Mouse (Mus musculus): ENCODE data around the gene Glp2r. TPM values are rescaled to one million over a fixed set of nuclear protein-coding genes. Genes with fewer than 3 reads are reported as not detected.

Glp2r gene
- polyA plus RNA-seq, 1 experiment from 2014 or later = not detected

DNA sequence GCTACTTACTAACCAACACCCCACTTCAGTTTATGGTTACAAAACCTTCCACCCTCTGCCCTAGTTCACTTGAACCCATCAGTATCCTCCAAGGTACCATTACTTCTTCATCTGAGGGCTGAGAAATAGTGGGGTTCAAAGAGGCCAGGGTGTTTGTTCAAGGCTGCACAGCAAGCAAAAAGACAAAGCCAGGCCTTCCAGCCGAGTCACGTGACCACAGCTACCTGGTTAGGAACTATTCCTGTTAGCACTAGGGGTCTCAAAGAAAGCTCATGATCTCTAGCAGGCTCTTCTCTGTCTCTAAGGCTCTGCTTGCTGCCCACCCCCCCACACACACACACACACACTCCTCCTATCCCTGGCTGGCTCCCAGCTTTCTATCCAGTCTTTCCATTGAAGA is 738 bp upstream of the Glp2r start:
- no peaks in the 10 kb centered on the region for H3K36me3 ChIP-seq
- 0 out of 2 replicates have a peak, but pooled peaks cover 4% of the 10 kb centered on the region for H3K27me3 ChIP-seq (ENCODE audit: low read depth, poor library complexity, severe bottlenecking)
- no peaks in the 10 kb centered on the region for H3K9me3 ChIP-seq (replicated peaks)
- DNase-seq (ENCODE audit: low spot score) = no peak
- H3K4me3 ChIP-seq = no peak overlapping the region
- H3K27ac ChIP-seq = no peak overlapping the region
- H3K4me1 ChIP-seq = no peaks in the 10 kb centered on the region
- 84% methylated on average over 2 of the region's 2 CpGs for WGBS

DNA sequence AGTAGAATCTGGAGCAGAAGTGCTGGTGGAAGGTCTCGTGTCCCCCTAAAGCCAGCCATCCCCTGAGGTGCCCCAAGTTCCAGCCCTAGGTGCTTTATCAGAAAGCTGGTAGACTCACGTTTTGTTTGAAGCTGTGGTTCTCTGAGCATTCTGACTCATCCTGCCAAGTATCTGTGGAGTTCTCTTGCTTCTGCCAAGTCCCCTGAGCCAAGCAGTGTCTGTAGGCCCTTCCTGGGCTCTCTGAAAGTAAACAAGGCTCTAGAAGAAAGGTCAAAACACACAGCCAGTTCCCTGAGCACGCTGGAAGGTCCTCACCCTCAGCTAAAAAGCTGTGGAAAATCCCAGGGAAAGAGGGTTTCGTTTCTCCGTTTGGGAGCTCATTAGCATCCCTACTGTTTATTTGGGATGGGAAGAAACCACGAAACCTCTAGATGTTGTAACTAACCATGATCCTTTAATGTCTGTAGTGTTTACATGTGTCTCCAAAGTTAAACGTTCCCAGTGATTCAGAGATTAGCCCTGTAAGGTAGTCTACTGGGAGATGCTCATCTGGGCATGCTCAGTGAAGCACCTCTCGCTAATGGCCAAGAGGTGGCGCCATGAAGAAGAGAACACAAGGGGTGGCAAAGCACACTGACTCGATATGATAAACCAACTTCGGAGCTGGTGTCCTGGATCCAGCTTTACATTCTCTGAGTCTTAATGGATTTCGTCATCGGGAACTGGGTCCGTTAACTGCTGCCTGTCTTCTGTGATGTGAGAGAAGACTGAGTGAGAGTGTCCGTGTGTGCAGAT is 13.4 kb downstream of the Glp2r start:
- 72% methylated on average over 15 of the region's 15 CpGs for WGBS
- no peak overlapping the region for H3K27ac ChIP-seq
- H3K36me3 ChIP-seq = no peaks in the 10 kb centered on the region
- H3K9me3 ChIP-seq (replicated peaks) = no peaks in the 10 kb centered on the region
- H3K4me1 ChIP-seq = no peaks in the 10 kb centered on the region
- H3K4me3 ChIP-seq = no peak overlapping the region
- H3K27me3 ChIP-seq (ENCODE audit: low read depth, poor library complexity, severe bottlenecking) = no peaks in the 10 kb centered on the region
- no peak for DNase-seq (ENCODE audit: low spot score)

DNA sequence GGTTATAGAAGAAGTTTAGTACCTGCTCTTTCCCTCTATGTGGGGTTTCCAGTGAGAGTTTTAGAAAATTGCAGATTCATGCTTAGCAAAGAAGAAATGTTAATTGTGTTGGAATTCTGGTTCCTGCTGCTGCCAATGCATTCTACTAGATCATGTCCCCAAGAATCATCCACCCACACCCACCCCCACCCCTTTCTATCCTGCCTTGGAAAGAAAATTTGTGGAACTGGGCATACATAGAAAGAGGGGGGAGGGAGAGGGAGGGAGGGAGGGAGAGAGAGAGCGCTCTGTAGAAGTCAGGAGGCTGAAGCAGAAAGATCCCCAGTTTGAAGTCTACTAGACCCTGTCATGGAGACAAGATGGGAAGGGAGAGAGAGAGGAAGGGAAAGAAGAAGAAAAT is 14.7 kb downstream of the Glp2r start:
- Histone ChIP-seq H3K36me3 (no peaks in the 10 kb centered on the region), H3K4me1 (no peaks in the 10 kb centered on the region), H3K4me3 (no peak overlapping the region), H3K9me3 (replicated peaks) (no peaks in the 10 kb centered on the region), H3K27ac (no peak overlapping the region), H3K27me3 (ENCODE audit: low read depth, poor library complexity, severe bottlenecking) (no peaks in the 10 kb centered on the region)
- DNase-seq (ENCODE audit: low spot score) = no peak
- WGBS = 94% methylated on average over 1 of the region's 1 CpGs

DNA sequence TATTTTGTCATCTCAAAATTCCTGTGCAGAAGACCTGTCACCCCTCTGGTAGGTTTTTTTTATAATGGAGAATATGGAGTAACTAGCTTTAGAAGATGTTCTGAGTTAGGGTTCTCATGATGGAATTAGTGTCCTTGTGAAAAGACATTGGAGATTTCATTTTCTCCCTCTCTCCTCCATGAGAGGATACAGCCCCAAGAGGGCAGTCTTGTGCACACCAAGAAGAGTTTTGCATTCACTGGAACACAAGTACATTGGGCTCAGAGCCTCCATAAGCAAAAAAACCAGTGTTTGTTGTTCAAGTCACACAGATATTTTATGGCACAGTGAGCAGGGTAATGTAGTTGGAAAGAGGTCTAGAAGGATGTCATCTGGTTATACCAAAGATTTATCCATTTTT is 29.4 kb downstream of the Glp2r start:
- H3K27ac ChIP-seq = no peak overlapping the region
- H3K9me3 ChIP-seq (replicated peaks) = no peaks in the 10 kb centered on the region
- no peaks in the 10 kb centered on the region for H3K27me3 ChIP-seq (ENCODE audit: low read depth, poor library complexity, severe bottlenecking)
- H3K36me3 ChIP-seq = no peaks in the 10 kb centered on the region
- H3K4me3 ChIP-seq = no peak overlapping the region
- H3K4me1 ChIP-seq = no peaks in the 10 kb centered on the region
- no peak for DNase-seq (ENCODE audit: low spot score)

DNA sequence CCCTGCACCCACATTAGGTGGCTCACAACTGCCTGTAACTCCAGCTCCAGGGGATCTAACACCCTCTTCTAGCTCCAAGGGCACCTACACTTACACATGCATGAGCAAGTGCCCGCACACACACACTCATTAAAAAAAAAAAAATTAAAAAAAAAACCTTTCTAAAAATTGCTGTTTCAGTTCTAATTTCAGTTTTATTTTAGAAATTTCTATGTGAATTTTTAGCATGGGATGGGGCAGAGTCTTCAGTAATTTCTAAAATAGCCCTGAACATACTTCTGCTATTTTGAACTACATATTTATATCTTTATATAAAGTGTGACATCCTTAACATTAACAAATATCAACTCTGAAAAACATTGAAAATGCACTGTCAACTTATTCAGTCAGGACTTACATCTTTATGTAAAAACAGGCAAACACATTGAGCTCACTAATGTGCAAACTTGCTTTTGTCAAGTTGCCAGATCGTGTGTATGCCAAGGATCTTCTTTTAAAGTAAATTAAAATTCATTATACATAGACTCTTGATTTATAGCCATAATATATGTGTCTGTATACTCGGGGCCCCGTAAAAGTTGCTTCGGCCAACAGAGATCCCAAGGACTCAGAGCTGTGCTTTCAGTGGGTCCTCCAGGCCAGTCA is 32.0 kb downstream of the Glp2r start:
- DNase-seq (ENCODE audit: low spot score) = no peak
- no peaks in the 10 kb centered on the region for H3K4me1 ChIP-seq
- H3K36me3 ChIP-seq = no peaks in the 10 kb centered on the region
- no peaks in the 10 kb centered on the region for H3K9me3 ChIP-seq (replicated peaks)
- no peak overlapping the region for H3K27ac ChIP-seq
- H3K27me3 ChIP-seq (ENCODE audit: low read depth, poor library complexity, severe bottlenecking) = no peaks in the 10 kb centered on the region
- 82% methylated on average over 5 of the region's 5 CpGs for WGBS
- no peak overlapping the region for H3K4me3 ChIP-seq

DNA sequence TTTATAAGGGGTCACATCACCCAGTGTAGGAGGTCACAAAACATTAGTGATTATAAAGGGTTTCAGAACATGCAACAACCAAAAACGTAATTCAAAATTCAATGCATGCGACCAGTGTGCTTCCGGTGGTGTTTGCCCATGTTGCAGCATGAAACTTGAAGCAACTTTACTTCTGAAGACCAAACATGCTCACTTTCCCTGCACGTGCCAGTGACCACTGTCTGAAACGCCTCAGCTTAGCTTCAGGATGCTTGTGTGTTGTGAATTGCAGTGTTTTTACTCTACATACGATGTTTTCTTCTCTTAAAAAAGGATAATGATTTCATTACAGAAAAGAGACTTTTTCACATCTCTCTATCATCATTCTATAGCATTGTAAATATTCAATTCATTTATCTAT is 32.6 kb downstream of the Glp2r start:
- H3K27me3 ChIP-seq (ENCODE audit: low read depth, poor library complexity, severe bottlenecking) = no peaks in the 10 kb centered on the region
- 80% methylated on average over 6 of the region's 6 CpGs for WGBS
- no peak overlapping the region for H3K27ac ChIP-seq
- H3K36me3 ChIP-seq = no peaks in the 10 kb centered on the region
- no peak overlapping the region for H3K4me3 ChIP-seq
- no peaks in the 10 kb centered on the region for H3K4me1 ChIP-seq
- no peaks in the 10 kb centered on the region for H3K9me3 ChIP-seq (replicated peaks)
- DNase-seq (ENCODE audit: low spot score) = no peak

DNA sequence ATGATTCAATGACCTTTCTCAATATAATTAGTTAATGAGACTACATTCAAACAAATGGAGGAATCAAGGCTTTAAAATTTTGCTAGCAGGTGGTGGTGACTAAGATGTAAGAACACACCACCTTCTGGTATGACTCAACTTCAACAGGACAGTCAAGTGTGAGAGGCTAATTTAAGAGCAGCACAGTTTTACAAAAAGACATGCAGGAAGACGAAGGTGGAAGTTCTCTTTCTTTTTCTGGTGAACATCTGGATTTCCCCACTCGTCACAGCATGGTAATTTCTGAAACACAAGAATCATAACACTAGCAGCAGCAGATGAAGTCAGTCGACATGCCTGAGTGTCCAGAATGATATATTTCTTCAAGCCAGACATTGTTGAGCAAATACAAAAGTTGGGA is 36.4 kb downstream of the Glp2r start:
- no peak overlapping the region for H3K4me3 ChIP-seq
- no peaks in the 10 kb centered on the region for H3K9me3 ChIP-seq (replicated peaks)
- DNase-seq (ENCODE audit: low spot score) = no peak
- no peaks in the 10 kb centered on the region for H3K36me3 ChIP-seq
- no peak overlapping the region for H3K27ac ChIP-seq
- WGBS = 86% methylated on average over 3 of the region's 3 CpGs
- H3K27me3 ChIP-seq (ENCODE audit: low read depth, poor library complexity, severe bottlenecking) = no peaks in the 10 kb centered on the region
- H3K4me1 ChIP-seq = no peaks in the 10 kb centered on the region

DNA sequence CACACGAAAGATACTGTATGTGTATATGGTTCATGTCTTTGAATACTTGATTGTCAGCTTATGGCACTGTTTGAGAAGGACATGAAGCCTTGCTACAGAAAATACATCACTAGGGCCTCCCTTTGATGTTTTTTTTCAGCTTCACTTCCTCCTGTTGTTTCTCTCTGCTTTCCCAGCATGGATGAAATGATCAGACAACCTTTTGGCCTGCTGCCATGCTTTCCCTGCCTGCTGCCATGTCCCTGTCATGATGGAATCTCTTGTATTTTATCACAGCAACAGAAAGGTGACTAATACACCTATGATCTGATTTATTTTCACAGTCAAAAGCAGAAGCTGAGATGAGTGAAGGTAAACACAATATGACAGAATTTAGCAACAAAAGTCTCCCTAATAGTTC is 37.2 kb downstream of the Glp2r start:
- H3K4me3 ChIP-seq = no peak overlapping the region
- H3K27me3 ChIP-seq (ENCODE audit: low read depth, poor library complexity, severe bottlenecking) = no peaks in the 10 kb centered on the region
- no peak overlapping the region for H3K27ac ChIP-seq
- 85% methylated on average over 1 of the region's 1 CpGs for WGBS
- H3K4me1 ChIP-seq = no peaks in the 10 kb centered on the region
- no peaks in the 10 kb centered on the region for H3K36me3 ChIP-seq
- no peak for DNase-seq (ENCODE audit: low spot score)
- H3K9me3 ChIP-seq (replicated peaks) = no peaks in the 10 kb centered on the region

DNA sequence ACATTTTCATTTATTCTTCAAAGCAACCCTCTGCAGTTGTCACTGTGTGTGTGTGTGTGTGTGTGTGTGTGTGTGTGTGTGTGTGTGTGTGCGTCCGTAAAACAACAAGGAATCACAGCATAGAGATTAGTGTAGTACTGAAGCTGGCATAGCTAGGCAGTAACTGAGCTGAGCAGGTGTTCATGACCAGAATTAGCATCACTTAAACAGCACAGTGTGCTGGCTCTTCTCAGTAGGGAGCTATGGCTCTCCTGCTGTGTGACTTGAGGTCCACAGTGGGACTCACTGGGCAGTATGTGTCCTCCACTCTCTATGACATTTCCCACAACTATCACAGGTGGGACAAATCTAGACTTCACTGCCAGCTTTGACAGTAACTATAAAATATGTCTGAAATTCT is 39.9 kb downstream of the Glp2r start:
- no peak for DNase-seq (ENCODE audit: low spot score)
- Histone ChIP-seq H3K27me3 (ENCODE audit: low read depth, poor library complexity, severe bottlenecking) (no peaks in the 10 kb centered on the region), H3K4me3 (no peak overlapping the region), H3K9me3 (replicated peaks) (no peaks in the 10 kb centered on the region), H3K36me3 (no peaks in the 10 kb centered on the region), H3K4me1 (no peaks in the 10 kb centered on the region), H3K27ac (no peak overlapping the region)
- 100% methylated on average over 2 of the region's 2 CpGs for WGBS

DNA sequence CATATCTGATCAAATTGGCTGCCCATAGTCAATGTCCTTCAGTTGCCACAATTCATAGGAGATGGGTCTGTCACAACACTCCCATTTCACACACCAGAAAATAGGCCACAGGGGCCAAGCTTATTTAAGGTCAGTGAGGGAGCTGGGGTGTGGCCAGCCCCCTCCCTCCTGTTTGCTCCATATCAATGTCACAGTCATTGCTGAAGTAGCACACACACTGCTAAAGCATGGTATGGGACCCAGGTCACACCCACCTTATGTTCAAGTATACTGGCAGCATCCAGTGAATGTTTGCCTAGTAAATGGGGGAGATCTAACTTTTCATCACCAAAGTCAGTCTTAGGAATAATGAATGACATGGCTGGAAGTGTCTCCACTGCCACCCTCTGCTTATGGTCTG is 42.2 kb downstream of the Glp2r start:
- Histone ChIP-seq H3K4me3 (no peak overlapping the region), H3K9me3 (replicated peaks) (no peaks in the 10 kb centered on the region), H3K4me1 (no peaks in the 10 kb centered on the region), H3K27me3 (ENCODE audit: low read depth, poor library complexity, severe bottlenecking) (no peaks in the 10 kb centered on the region), H3K36me3 (no peaks in the 10 kb centered on the region), H3K27ac (no peak overlapping the region)
- no peak for DNase-seq (ENCODE audit: low spot score)

DNA sequence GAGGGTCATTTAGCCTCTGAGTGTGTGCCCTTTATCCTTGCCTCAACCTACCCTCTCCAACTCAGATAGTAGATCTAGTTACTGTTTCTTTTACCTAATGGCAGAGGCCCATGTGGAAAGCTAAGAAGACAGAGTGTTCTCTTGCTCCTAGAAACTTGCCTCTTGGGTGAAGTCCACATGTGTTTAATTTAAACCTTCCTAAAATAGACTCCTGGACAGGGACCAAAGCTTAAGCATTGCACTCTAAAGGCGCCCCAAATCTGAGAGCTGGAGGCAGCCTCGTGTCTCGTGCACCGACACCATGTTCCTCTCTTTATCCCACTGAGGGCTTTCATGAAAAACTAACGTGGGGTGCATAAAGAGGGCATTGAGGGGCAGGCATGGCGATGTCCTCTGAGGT is 43.9 kb downstream of the Glp2r start:
- DNase-seq (ENCODE audit: low spot score) = no peak
- Histone ChIP-seq H3K36me3 (no peaks in the 10 kb centered on the region), H3K9me3 (replicated peaks) (no peaks in the 10 kb centered on the region), H3K27me3 (ENCODE audit: low read depth, poor library complexity, severe bottlenecking) (no peaks in the 10 kb centered on the region), H3K27ac (no peak overlapping the region), H3K4me3 (no peak overlapping the region), H3K4me1 (no peaks in the 10 kb centered on the region)
- WGBS = 87% methylated on average over 6 of the region's 6 CpGs

DNA sequence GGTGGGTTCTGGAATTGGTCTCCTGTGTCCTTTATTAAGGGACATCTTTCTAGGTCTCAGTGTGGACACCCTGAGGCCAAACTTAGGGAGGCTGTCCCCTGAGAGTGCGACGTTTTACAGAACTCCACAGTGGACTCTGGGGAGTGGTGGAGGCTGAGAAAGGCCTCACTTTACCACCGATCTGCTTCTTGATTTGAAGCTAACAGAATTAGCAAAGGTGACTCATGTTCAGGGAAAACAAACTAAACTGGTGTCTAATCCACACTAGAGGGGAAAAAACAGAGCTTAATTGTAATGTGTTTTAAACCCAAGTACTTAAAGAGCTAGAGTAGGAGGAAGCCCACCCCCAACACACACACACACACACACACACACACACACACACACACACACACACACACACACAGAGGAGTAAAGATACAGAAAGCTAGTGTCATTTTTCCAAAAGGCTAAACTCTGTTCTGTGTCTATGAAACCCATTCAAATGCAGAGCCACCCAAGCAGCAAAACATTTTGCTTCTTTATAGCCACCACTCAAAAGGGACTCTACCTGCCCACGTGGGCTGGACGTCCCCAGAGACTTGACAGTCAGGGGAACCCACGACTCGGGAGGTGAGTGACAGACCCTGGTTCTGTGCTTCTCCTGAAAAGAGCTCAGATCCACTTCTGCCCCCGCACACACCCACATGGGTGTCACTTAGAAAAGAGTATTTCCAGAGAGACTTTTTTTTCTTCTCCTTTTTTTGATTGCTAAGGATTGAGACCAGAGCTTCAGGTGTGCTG is 47.5 kb downstream of the Glp2r start:
- Histone ChIP-seq H3K4me1 (no peaks in the 10 kb centered on the region), H3K9me3 (replicated peaks) (no peaks in the 10 kb centered on the region), H3K27me3 (ENCODE audit: low read depth, poor library complexity, severe bottlenecking) (no peaks in the 10 kb centered on the region), H3K36me3 (no peaks in the 10 kb centered on the region), H3K27ac (no peak overlapping the region), H3K4me3 (no peak overlapping the region)
- no peak for DNase-seq (ENCODE audit: low spot score)
- WGBS = 80% methylated on average over 8 of the region's 8 CpGs

DNA sequence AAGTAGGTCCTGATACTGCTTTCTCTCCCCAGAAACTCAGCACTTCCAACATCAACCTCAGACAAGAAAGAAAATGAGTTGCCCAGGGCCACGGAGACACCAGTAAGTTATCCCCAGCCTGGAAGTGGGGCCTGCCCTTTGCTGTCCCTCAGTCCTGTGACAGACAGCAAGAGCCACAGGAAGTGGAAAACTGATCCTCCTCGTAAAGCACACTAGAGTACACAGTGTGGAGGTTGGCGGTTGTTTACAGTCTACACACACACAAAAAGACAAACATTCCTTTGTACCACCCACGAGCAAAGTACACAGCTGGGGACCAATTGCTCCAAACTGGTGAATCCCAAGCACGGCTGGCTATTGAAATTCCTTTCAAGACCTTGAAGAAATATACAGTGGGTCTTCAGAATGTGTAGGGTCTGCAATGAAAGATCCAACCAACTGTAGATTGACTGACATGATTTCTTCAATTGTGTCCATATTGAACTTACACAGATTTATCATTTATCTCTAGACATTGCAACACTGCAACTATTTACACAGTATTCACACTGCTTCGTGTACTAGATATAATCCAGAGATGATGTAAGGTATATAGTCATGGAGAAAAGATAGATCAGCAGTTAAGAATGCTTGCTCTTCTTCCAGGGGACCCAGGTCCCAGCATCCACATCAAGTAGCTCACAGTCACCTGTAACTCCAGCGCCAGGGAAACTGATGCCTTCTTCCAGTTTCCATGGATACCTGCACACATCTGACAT is 48.4 kb downstream of the Glp2r start:
- Histone ChIP-seq H3K4me1 (no peaks in the 10 kb centered on the region), H3K4me3 (no peak overlapping the region), H3K27me3 (ENCODE audit: low read depth, poor library complexity, severe bottlenecking) (no peaks in the 10 kb centered on the region), H3K9me3 (replicated peaks) (no peaks in the 10 kb centered on the region), H3K36me3 (no peaks in the 10 kb centered on the region), H3K27ac (no peak overlapping the region)
- no peak for DNase-seq (ENCODE audit: low spot score)
- WGBS = 69% methylated on average over 7 of the region's 7 CpGs

Data from limb, embryonic 10.5 days (tissue).